Mouse (Mus musculus): ENCODE measurements around the gene Mccc2. TPM values are rescaled to one million over a fixed set of nuclear protein-coding genes. Genes with fewer than 3 reads are reported as not detected.

The Mccc2 gene
- polyA plus RNA-seq, 1 experiment from 2014 or later = 29.2 TPM

- ATAC-seq (ENCODE audit: insufficient number of reproducible peaks, insufficient read depth, low FRiP score, low read depth) = no peak
- H3K36me3 ChIP-seq (ENCODE audit: control insufficient read depth, insufficient read depth, low read length) = no peaks in the 10 kb centered on the region
- WGBS = 9% methylated on average over 38 of the region's 38 CpGs
- H3K4me1 ChIP-seq (ENCODE audit: control insufficient read depth in 2 of 2, insufficient read depth in 2 of 2, low read length in 2 of 2) = no peaks in the 10 kb centered on the region
- H3K9me3 ChIP-seq (ENCODE audit: control insufficient read depth, low read length) = no peaks in the 10 kb centered on the region
- no peak overlapping the region for H3K4me3 ChIP-seq (ENCODE audit: control insufficient read depth in 1 of 2, insufficient read depth in 1 of 2, low read depth in 1 of 2, low read length in 2 of 2)
- H3K27me3 ChIP-seq (ENCODE audit: control insufficient read depth, insufficient read depth, low read length) = peaks cover 49% of the 10 kb centered on the region
- H3K4me2 ChIP-seq (ENCODE audit: low read length) = no peak overlapping the region
- H3K9ac ChIP-seq (ENCODE audit: low read length) = no peak overlapping the region
- H3K27ac ChIP-seq (replicated peaks in 1 of 2; ENCODE audit: control insufficient read depth in 1 of 2, insufficient read depth in 1 of 2, low read depth in 2 of 2, low read length in 2 of 2) = no peak overlapping the region
These were observed 115.5 kb downstream of the Mccc2 start for GRCm38 (mm10) chr13:99899670-99900556.

- WGBS = 23% methylated on average over 14 of the region's 14 CpGs
These were observed 116.6 kb downstream of the Mccc2 start for GRCm38 (mm10) chr13:99898816-99899215.

More at GRCm38 (mm10) chr13:99898816-99899215, 116.6 kb downstream of the Mccc2 start:
- Histone ChIP-seq H3K27ac (replicated peaks in 1 of 2; ENCODE audit: control insufficient read depth in 1 of 2, insufficient read depth in 1 of 2, low read depth in 2 of 2, low read length in 2 of 2) (no peak overlapping the region), H3K4me1 (ENCODE audit: control insufficient read depth in 2 of 2, insufficient read depth in 2 of 2, low read length in 2 of 2) (no peaks in the 10 kb centered on the region), H3K27me3 (ENCODE audit: control insufficient read depth, insufficient read depth, low read length) (peaks cover 49% of the 10 kb centered on the region), H3K36me3 (ENCODE audit: control insufficient read depth, insufficient read depth, low read length) (no peaks in the 10 kb centered on the region), H3K9me3 (ENCODE audit: control insufficient read depth, low read length) (no peaks in the 10 kb centered on the region), H3K4me3 (ENCODE audit: control insufficient read depth in 1 of 2, insufficient read depth in 1 of 2, low read depth in 1 of 2, low read length in 2 of 2) (no peak overlapping the region), H3K4me2 (ENCODE audit: low read length) (no peak overlapping the region), H3K9ac (ENCODE audit: low read length) (no peak overlapping the region)
- ATAC-seq (ENCODE audit: insufficient number of reproducible peaks, insufficient read depth, low FRiP score, low read depth) = no peak

Other genes starting within 250 kb of the Mccc2 start
- 0.68 TPM in 1 of 2 replicates, not detected in the other for gene Cartpt, start 114.5 kb downstream of the Mccc2 start, polyA plus RNA-seq (2014; fragmentation: Nextera tagmentation; extraction: Ambion mirVana)
- gene Bdp1, start 88.4 kb upstream of the Mccc2 start, polyA plus RNA-seq (2014; fragmentation: Nextera tagmentation; extraction: Ambion mirVana) = 14.6 and 21.9 TPM in 2 replicates
- 128 and 146 TPM in 2 replicates for gene Serf1, start 92.4 kb upstream of the Mccc2 start, polyA plus RNA-seq (2014; fragmentation: Nextera tagmentation; extraction: Ambion mirVana)
- gene Smn1, start 109.2 kb upstream of the Mccc2 start, polyA plus RNA-seq (2014; fragmentation: Nextera tagmentation; extraction: Ambion mirVana) = 29.5 and 32.9 TPM in 2 replicates
- 0.23 and 0.24 TPM in 2 replicates for gene Naip2, start 186.5 kb upstream of the Mccc2 start, polyA plus RNA-seq (2014; fragmentation: Nextera tagmentation; extraction: Ambion mirVana)
- gene Naip5, start 230.7 kb upstream of the Mccc2 start, polyA plus RNA-seq (2014; fragmentation: Nextera tagmentation; extraction: Ambion mirVana) = 0.20 and 0.22 TPM in 2 replicates

Measured in heart, embryonic 14.5 days (tissue).